Mouse (Mus musculus): Measurements from ENCODE around the gene Nup54. TPM values are rescaled to one million over a fixed set of nuclear protein-coding genes. Genes with fewer than 3 reads are reported as not detected.

Gene Nup54
- total RNA-seq, 2 experiments from 2014 or later: 32.1 to 32.2 TPM

- Histone ChIP-seq H3K27ac (no peak overlapping the region), H3K4me3 (no peak overlapping the region)
- no peak for TF ChIP-seq CTCF (conservative IDR thresholded peaks at IDR 0.05)
- no peak for DNase-seq (ENCODE audit: low spot score in 2 of 2)
Observed at GRCm38 (mm10) chr5:92366565-92366964, 68.5 kb downstream of the Nup54 start.

Small RNA genes within 50 kb of the gene (microRNA-seq; reads per million reads assigned to microRNA genes)
- 0 reads per million in 2 experiments for gene Mir6415

Other genes starting within 250 kb of the Nup54 start
- not detected for gene U90926, start 219.8 kb downstream of the Nup54 start, total RNA-seq (2021)
- 1 to 10 TPM; 1.0 to 1.1 TPM for gene Ppef2, start 178.9 kb downstream of the Nup54 start, total RNA-seq (2021)
- gene Naaa, start 157.0 kb downstream of the Nup54 start, total RNA-seq (2021): 10 to 100 TPM; 50.1 to 51.0 TPM
- 10 to 100 TPM; 20.0 to 23.1 TPM for gene Sdad1, start 124.7 kb downstream of the Nup54 start, total RNA-seq (2021)
- gene Cxcl9, start 107.1 kb downstream of the Nup54 start, total RNA-seq (2021): not detected
- gene Art3, start 103.4 kb downstream of the Nup54 start, total RNA-seq (2021): 1 to 10 TPM; 3.7 to 4.8 TPM
- gene Cxcl10, start 86.3 kb downstream of the Nup54 start, total RNA-seq (2021): not detected
- 10 to 100 TPM; 88.9 to 89.8 TPM for gene Scarb2, start 71.6 kb upstream of the Nup54 start, total RNA-seq (2021)
- under 1 TPM in 1 of 2 experiments, not detected in 1; 0.51 TPM for gene Fam47e, start 119.8 kb upstream of the Nup54 start, total RNA-seq (2021)
- gene Stbd1, start 167.8 kb upstream of the Nup54 start, total RNA-seq (2021): 1 to 10 TPM; 2.0 to 3.2 TPM
- under 1 TPM; 0.42 to 0.82 TPM for gene Ccdc158, start 240.1 kb upstream of the Nup54 start, total RNA-seq (2021)
- 1 to 10 TPM; 2.0 to 2.3 TPM for gene Shroom3, start 248.2 kb upstream of the Nup54 start, total RNA-seq (2021)